Mouse (Mus musculus): Measurements from ENCODE around the gene Gm11437. TPM values are rescaled to one million over a fixed set of nuclear protein-coding genes. Genes with fewer than 3 reads are reported as not detected.

Gene Gm11437
- polyA plus RNA-seq, 1 experiment = not detected

GRCm38 (mm10) chr11:84179954-84180598 lies 12.8 kb upstream of the Gm11437 start:
- peak overlapping the region; percentile 3; the same call in 1 of the 2 replicates for H3K27ac ChIP-seq (ENCODE audit: insufficient read depth, low read length)
- TF ChIP-seq CTCF (IDR thresholded peaks at IDR 0.05; ENCODE audit: extremely low read depth, insufficient read depth, low read length) (no peak), POLR2A (IDR thresholded peaks at IDR 0.05; ENCODE audit: extremely low read depth, insufficient read depth, low read length) (0 out of 2 replicates have a peak, but pooled peaks have one; percentile 26)
- H3K4me3 ChIP-seq (ENCODE audit: insufficient read depth, low read length) = peak overlapping the region; percentile 42
- H3K4me1 ChIP-seq (ENCODE audit: control insufficient read depth, insufficient read depth, low read length) = peaks cover 3% of the 10 kb centered on the region; the same call in 1 of the 2 replicates

GRCm38 (mm10) chr11:84179226-84179953 lies 12.1 kb upstream of the Gm11437 start:
- peak overlapping the region; percentile 3; the same call in 1 of the 2 replicates for H3K27ac ChIP-seq (ENCODE audit: insufficient read depth, low read length)
- H3K4me3 ChIP-seq (ENCODE audit: insufficient read depth, low read length) = peak overlapping the region; percentile 42
- peaks cover 3% of the 10 kb centered on the region; the same call in 1 of the 2 replicates for H3K4me1 ChIP-seq (ENCODE audit: control insufficient read depth, insufficient read depth, low read length)
- TF ChIP-seq CTCF (IDR thresholded peaks at IDR 0.05; ENCODE audit: extremely low read depth, insufficient read depth, low read length) = peak; percentile 31; the same call in 1 of the 2 replicates
- TF ChIP-seq POLR2A (IDR thresholded peaks at IDR 0.05; ENCODE audit: extremely low read depth, insufficient read depth, low read length) = no peak; the same call in 1 of the 2 replicates

- Histone ChIP-seq H3K4me1 (ENCODE audit: control insufficient read depth, insufficient read depth, low read length) (peaks cover 3% of the 10 kb centered on the region; the same call in 1 of the 2 replicates), H3K27ac (ENCODE audit: insufficient read depth, low read length) (no peak overlapping the region), H3K4me3 (ENCODE audit: insufficient read depth, low read length) (no peak overlapping the region; the same call in 1 of the 2 replicates)
- no peak for TF ChIP-seq CTCF (IDR thresholded peaks at IDR 0.05; ENCODE audit: extremely low read depth, insufficient read depth, low read length)
- no peak for TF ChIP-seq POLR2A (IDR thresholded peaks at IDR 0.05; ENCODE audit: extremely low read depth, insufficient read depth, low read length)
These were observed 11.3 kb upstream of the Gm11437 start for GRCm38 (mm10) chr11:84178571-84178970.

- H3K4me1 ChIP-seq (ENCODE audit: control insufficient read depth, insufficient read depth, low read length) = no peaks in the 10 kb centered on the region
- H3K4me3 ChIP-seq (ENCODE audit: insufficient read depth, low read length) = no peak overlapping the region
- no peak overlapping the region for H3K27ac ChIP-seq (ENCODE audit: insufficient read depth, low read length)
- no peak for TF ChIP-seq POLR2A (IDR thresholded peaks at IDR 0.05; ENCODE audit: extremely low read depth, insufficient read depth, low read length)
- TF ChIP-seq CTCF (IDR thresholded peaks at IDR 0.05; ENCODE audit: extremely low read depth, insufficient read depth, low read length) = no peak
These were observed 5.5 kb upstream of the Gm11437 start for GRCm38 (mm10) chr11:84172539-84173435.

GRCm38 (mm10) chr11:84168701-84169288 lies 1.5 kb upstream of the Gm11437 start:
- H3K4me3 ChIP-seq (ENCODE audit: insufficient read depth, low read length) = no peak overlapping the region
- no peak overlapping the region for H3K27ac ChIP-seq (ENCODE audit: insufficient read depth, low read length)
- H3K4me1 ChIP-seq (ENCODE audit: control insufficient read depth, insufficient read depth, low read length) = no peaks in the 10 kb centered on the region
- TF ChIP-seq CTCF (IDR thresholded peaks at IDR 0.05; ENCODE audit: extremely low read depth, insufficient read depth, low read length) = peak; percentile 80
- TF ChIP-seq POLR2A (IDR thresholded peaks at IDR 0.05; ENCODE audit: extremely low read depth, insufficient read depth, low read length) = no peak

GRCm38 (mm10) chr11:84164561-84164960 lies 2.7 kb downstream of the Gm11437 start:
- Histone ChIP-seq H3K27ac (ENCODE audit: insufficient read depth, low read length) (no peak overlapping the region), H3K4me1 (ENCODE audit: control insufficient read depth, insufficient read depth, low read length) (no peaks in the 10 kb centered on the region), H3K4me3 (ENCODE audit: insufficient read depth, low read length) (no peak overlapping the region)
- no peak for TF ChIP-seq POLR2A (IDR thresholded peaks at IDR 0.05; ENCODE audit: extremely low read depth, insufficient read depth, low read length)
- no peak for TF ChIP-seq CTCF (IDR thresholded peaks at IDR 0.05; ENCODE audit: extremely low read depth, insufficient read depth, low read length)

- H3K27ac ChIP-seq (ENCODE audit: insufficient read depth, low read length) = no peak overlapping the region
- TF ChIP-seq POLR2A (IDR thresholded peaks at IDR 0.05; ENCODE audit: extremely low read depth, insufficient read depth, low read length) = no peak
- TF ChIP-seq CTCF (IDR thresholded peaks at IDR 0.05; ENCODE audit: extremely low read depth, insufficient read depth, low read length) = no peak
- no peak overlapping the region for H3K4me3 ChIP-seq (ENCODE audit: insufficient read depth, low read length)
- no peaks in the 10 kb centered on the region for H3K4me1 ChIP-seq (ENCODE audit: control insufficient read depth, insufficient read depth, low read length)
These were observed 3.2 kb downstream of the Gm11437 start for GRCm38 (mm10) chr11:84164123-84164522.

- no peak for TF ChIP-seq POLR2A (IDR thresholded peaks at IDR 0.05; ENCODE audit: extremely low read depth, insufficient read depth, low read length)
- no peak for TF ChIP-seq CTCF (IDR thresholded peaks at IDR 0.05; ENCODE audit: extremely low read depth, insufficient read depth, low read length)
These were observed 10.6 kb downstream of the Gm11437 start for GRCm38 (mm10) chr11:84156535-84157262.

More at GRCm38 (mm10) chr11:84156535-84157262, 10.6 kb downstream of the Gm11437 start:
- H3K4me3 ChIP-seq (ENCODE audit: insufficient read depth, low read length) = no peak overlapping the region
- H3K27ac ChIP-seq (ENCODE audit: insufficient read depth, low read length) = no peak overlapping the region
- H3K4me1 ChIP-seq (ENCODE audit: control insufficient read depth, insufficient read depth, low read length) = no peaks in the 10 kb centered on the region
